Mouse (Mus musculus): ENCODE data around the gene Tbc1d14. TPM values are rescaled to one million over a fixed set of nuclear protein-coding genes. Genes with fewer than 3 reads are reported as not detected.

Gene Tbc1d14
- polyA plus RNA-seq, 1 experiment from 2014 or later: 26.0 TPM

DNA sequence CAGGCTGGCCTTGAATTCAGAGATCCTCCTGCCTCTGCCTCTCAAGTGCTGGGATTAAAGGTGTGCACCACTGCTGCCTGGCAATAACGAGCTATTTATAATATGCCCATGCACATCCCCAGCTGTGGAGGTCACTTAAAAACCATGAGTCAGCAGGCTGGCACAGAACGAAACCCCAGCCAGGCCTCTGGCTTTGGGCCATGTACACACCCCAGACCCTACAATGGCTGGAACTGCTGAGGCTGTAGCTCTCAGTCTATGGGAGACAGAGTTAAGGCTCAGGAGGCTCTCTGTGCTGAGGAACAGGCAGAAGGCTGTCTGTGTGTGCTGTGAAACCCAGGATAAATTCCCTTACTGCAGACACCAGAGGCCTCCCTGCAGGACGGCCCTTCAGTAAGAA is 152.3 kb downstream of the Tbc1d14 start:
- Histone ChIP-seq H3K27ac (ENCODE audit: low read depth, low read length) (no peak overlapping the region), H3K4me3 (ENCODE audit: low read depth, low read length) (no peak overlapping the region), H3K9ac (ENCODE audit: low read depth, low read length) (no peak overlapping the region), H3K9me3 (ENCODE audit: control insufficient read depth, low read length) (no peaks in the 10 kb centered on the region), H3K4me1 (replicated peaks; ENCODE audit: control insufficient read depth, insufficient read depth, low read length) (no peaks in the 10 kb centered on the region), H3K4me2 (no peak overlapping the region), H3K27me3 (replicated peaks; ENCODE audit: control insufficient read depth, insufficient read depth, low read length) (peaks cover 12% of the 10 kb centered on the region), H3K36me3 (ENCODE audit: control insufficient read depth, insufficient read depth, low read length) (no peaks in the 10 kb centered on the region)
- ATAC-seq (replicated peaks; ENCODE audit: low FRiP score) (no peak), DNase-seq (ENCODE audit: low spot score) (no peak)
- WGBS: 75% methylated on average over 3 of the region's 3 CpGs

Other genes starting within 250 kb of the Tbc1d14 start
- gene Sorcs2, start 195.1 kb downstream of the Tbc1d14 start, polyA plus RNA-seq (2014; fragmentation: Nextera tagmentation; extraction: Ambion mirVana): 2.2 and 2.4 TPM in 2 replicates
- 74.6 and 79.9 TPM in 2 replicates for gene Grpel1, start 128.3 kb downstream of the Tbc1d14 start, polyA plus RNA-seq (2014; fragmentation: Nextera tagmentation; extraction: Ambion mirVana)
- gene Tada2b, start 109.0 kb downstream of the Tbc1d14 start, polyA plus RNA-seq (2014; fragmentation: Nextera tagmentation; extraction: Ambion mirVana): 2.8 and 3.1 TPM in 2 replicates
- 0.26 and 0.34 TPM in 2 replicates for gene Ccdc96, start 108.7 kb downstream of the Tbc1d14 start, polyA plus RNA-seq (2014; fragmentation: Nextera tagmentation; extraction: Ambion mirVana)
- gene D5Ertd579e, start 102.7 kb upstream of the Tbc1d14 start, polyA plus RNA-seq (2014; fragmentation: Nextera tagmentation; extraction: Ambion mirVana): 19.3 TPM in 2 replicates
- 29.1 and 30.0 TPM in 2 replicates for gene Bloc1s4, start 155.4 kb upstream of the Tbc1d14 start, polyA plus RNA-seq (2014; fragmentation: Nextera tagmentation; extraction: Ambion mirVana)
- gene Mrfap1, start 203.5 kb upstream of the Tbc1d14 start, polyA plus RNA-seq (2014; fragmentation: Nextera tagmentation; extraction: Ambion mirVana): 366 and 368 TPM in 2 replicates
- 17.4 and 20.2 TPM in 2 replicates for gene Man2b2, start 237.4 kb upstream of the Tbc1d14 start, polyA plus RNA-seq (2014; fragmentation: Nextera tagmentation; extraction: Ambion mirVana)